Mouse (Mus musculus): ENCODE measurements at regions not wholly inside any gene's neighbourhood (a gene's known extent, or its start where the extent isn't known, plus 50 kb on each side); places are given as distances from the start of the nearest gene placed in this dataset.

DNA sequence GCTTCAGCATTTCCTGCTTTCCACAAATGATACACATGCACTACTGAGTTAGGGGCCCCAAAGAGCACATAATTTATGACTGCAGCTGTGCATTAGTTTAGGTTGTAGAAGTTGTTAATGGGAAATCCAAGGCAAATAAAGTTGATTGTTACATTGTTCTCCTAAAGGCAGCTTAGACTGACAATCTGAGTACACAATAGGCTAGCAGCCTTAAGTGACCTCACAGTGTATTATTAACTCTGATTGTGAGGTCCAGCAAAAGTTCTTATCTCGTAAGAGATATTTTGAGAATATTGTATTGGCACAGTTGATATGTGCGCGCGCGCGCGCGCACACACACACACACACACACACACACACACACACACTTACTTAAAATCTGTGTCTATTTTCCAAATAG lies 70.5 kb upstream of the Yae1d1 start:
- no peak for DNase-seq (ENCODE audit: low spot score)
- H3K9ac ChIP-seq (replicated peaks; ENCODE audit: low read length, poor library complexity, severe bottlenecking), result no peak overlapping the region
- no peak for ATAC-seq (ENCODE audit: low FRiP score)
- no peaks in the 10 kb centered on the region for H3K36me3 ChIP-seq (ENCODE audit: insufficient read depth, low read length)
- no peak for TF ChIP-seq CTCF (IDR thresholded peaks at IDR 0.05)
- 94% methylated on average over 8 of the region's 8 CpGs for WGBS
- H3K4me2 ChIP-seq (ENCODE audit: low read depth, low read length, poor library complexity, severe bottlenecking), result no peak overlapping the region
- H3K4me1 ChIP-seq (ENCODE audit: insufficient read depth, low read length), result no peaks in the 10 kb centered on the region
- H3K27me3 ChIP-seq (ENCODE audit: insufficient read depth, low read length), result no peaks in the 10 kb centered on the region
- H3K4me3 ChIP-seq (ENCODE audit: low read depth, low read length), result no peak overlapping the region
- H3K27ac ChIP-seq (ENCODE audit: low read depth, low read length), result no peak overlapping the region
- H3K9me3 ChIP-seq (ENCODE audit: low read length), result no peaks in the 10 kb centered on the region

DNA sequence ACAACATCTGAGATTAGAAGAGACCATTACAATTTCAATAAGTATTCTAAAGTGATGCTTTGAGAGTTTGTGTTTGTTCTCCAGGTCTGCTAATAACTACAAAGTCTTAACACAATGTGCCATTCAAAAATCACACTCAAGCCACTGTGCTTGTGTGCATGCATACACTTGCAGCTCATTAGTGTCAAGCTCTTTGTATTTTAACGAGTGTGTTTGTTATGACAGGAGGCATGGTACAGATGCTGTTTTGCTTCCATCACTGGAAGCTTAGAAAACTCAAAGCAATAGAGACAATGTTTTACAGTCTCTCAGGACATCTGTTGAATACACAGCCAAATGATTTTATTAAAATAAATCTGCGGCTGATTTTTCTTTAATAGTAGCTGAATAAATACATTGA lies 67.1 kb upstream of the Yae1d1 start:
- DNase-seq (ENCODE audit: low spot score) (no peak), ATAC-seq (ENCODE audit: low FRiP score) (no peak)
- Histone ChIP-seq H3K4me3 (ENCODE audit: low read depth, low read length) (no peak overlapping the region), H3K27ac (ENCODE audit: low read depth, low read length) (no peak overlapping the region), H3K27me3 (ENCODE audit: insufficient read depth, low read length) (no peaks in the 10 kb centered on the region), H3K36me3 (ENCODE audit: insufficient read depth, low read length) (no peaks in the 10 kb centered on the region), H3K9ac (replicated peaks; ENCODE audit: low read length, poor library complexity, severe bottlenecking) (no peak overlapping the region), H3K4me1 (ENCODE audit: insufficient read depth, low read length) (no peaks in the 10 kb centered on the region), H3K4me2 (ENCODE audit: low read depth, low read length, poor library complexity, severe bottlenecking) (no peak overlapping the region), H3K9me3 (ENCODE audit: low read length) (no peaks in the 10 kb centered on the region)
- no peak for TF ChIP-seq CTCF (IDR thresholded peaks at IDR 0.05)
- WGBS, result 69% methylated on average over 2 of the region's 2 CpGs

DNA sequence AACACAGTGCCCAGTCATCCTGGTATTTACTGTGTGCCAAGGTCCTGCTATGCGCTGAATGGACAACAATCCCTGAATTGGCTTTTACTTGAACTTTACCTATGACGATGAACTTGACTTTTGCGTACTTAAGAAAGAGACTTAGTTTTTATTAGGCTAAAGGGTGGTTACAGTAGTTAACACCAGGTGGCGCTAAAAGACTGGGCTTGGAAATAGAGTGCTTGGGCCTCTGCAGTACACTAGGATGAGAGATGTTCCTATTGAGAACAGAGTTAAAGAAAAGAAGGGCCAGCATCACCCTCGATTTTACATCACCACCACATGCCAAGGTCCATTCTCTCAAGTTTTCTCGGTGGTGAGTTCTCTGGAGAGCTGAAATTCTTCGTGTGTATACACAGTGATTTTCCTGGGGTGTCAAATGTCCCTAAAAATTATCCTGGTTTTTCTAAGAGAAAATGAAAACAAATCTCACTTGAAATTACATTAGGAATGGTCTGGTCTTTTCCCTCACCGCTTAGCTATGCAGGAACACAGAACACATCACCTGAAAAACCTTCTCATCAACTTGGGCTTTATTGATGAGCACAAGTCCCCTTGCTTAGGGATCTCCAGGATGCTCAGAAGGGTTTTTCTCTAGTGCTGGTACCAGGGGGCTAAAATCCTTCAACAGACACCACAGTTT lies 64.2 kb upstream of the Yae1d1 start:
- H3K4me3 ChIP-seq (ENCODE audit: low read depth, low read length), result no peak overlapping the region
- no peak overlapping the region for H3K4me2 ChIP-seq (ENCODE audit: low read depth, low read length, poor library complexity, severe bottlenecking)
- ATAC-seq (ENCODE audit: low FRiP score) (peak; percentile 90), DNase-seq (ENCODE audit: low spot score) (peak; percentile 89)
- no peaks in the 10 kb centered on the region for H3K36me3 ChIP-seq (ENCODE audit: insufficient read depth, low read length)
- WGBS, result 30% methylated on average over 8 of the region's 8 CpGs
- TF ChIP-seq CTCF (IDR thresholded peaks at IDR 0.05), result peak; percentile 98
- H3K27ac ChIP-seq (ENCODE audit: low read depth, low read length), result no peak overlapping the region
- H3K4me1 ChIP-seq (ENCODE audit: insufficient read depth, low read length), result no peaks in the 10 kb centered on the region
- no peak overlapping the region for H3K9ac ChIP-seq (replicated peaks; ENCODE audit: low read length, poor library complexity, severe bottlenecking)
- no peaks in the 10 kb centered on the region for H3K27me3 ChIP-seq (ENCODE audit: insufficient read depth, low read length)
- H3K9me3 ChIP-seq (ENCODE audit: low read length), result peaks cover under 1% of the 10 kb centered on the region; the same call in 1 of the 2 replicates

DNA sequence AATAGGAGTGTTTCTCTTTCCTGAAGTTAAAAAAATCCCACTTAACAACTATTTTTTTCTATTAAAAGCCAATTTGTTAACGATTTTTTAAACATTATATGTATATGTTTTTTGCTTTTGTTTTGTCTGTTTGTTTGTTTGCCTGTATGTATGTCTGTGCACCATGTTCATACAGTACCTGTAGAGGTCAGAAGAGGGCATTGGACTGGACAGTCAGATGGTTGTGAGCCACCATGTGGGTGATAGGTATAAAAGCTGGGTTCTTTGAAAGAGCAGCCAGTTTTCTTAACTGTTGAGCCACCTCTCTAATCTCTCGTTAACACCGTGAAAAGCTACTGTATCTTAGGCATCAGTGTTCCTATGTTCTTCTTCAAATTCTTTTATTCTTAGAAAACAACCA lies 63.7 kb upstream of the Yae1d1 start:
- no peaks in the 10 kb centered on the region for H3K36me3 ChIP-seq (ENCODE audit: insufficient read depth, low read length)
- no peak for DNase-seq (ENCODE audit: low spot score)
- H3K4me1 ChIP-seq (ENCODE audit: insufficient read depth, low read length), result no peaks in the 10 kb centered on the region
- no peak overlapping the region for H3K9ac ChIP-seq (replicated peaks; ENCODE audit: low read length, poor library complexity, severe bottlenecking)
- peak; percentile 80 for ATAC-seq (ENCODE audit: low FRiP score)
- H3K27ac ChIP-seq (ENCODE audit: low read depth, low read length), result no peak overlapping the region
- no peaks in the 10 kb centered on the region for H3K27me3 ChIP-seq (ENCODE audit: insufficient read depth, low read length)
- 80% methylated on average over 3 of the region's 3 CpGs for WGBS
- peaks cover 4% of the 10 kb centered on the region; the same call in 1 of the 2 replicates for H3K9me3 ChIP-seq (ENCODE audit: low read length)
- TF ChIP-seq CTCF (IDR thresholded peaks at IDR 0.05), result no peak
- no peak overlapping the region for H3K4me2 ChIP-seq (ENCODE audit: low read depth, low read length, poor library complexity, severe bottlenecking)
- no peak overlapping the region for H3K4me3 ChIP-seq (ENCODE audit: low read depth, low read length)

DNA sequence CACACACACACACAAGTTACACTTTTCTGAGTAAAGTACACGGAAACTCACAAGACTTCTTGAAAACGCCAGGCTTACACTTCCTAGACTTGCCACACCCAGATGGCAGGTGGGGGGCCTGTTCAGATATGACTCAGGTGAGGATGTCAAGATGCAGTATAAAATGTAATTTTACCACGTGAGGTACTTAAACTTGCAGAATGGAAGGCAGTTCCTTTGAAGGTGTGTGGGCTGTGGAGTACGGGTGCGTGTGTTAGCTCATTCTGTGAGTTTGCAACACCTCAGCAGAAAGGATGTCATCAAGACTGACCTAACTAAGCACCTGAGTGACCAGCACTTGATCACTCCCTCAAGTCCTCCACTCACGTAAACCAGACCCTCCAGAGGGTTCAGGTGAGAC lies 50.0 kb upstream of the Yae1d1 start:
- H3K4me1 ChIP-seq (ENCODE audit: insufficient read depth, low read length), result no peaks in the 10 kb centered on the region
- 89% methylated on average over 6 of the region's 6 CpGs for WGBS
- TF ChIP-seq CTCF (IDR thresholded peaks at IDR 0.05), result no peak
- DNase-seq (ENCODE audit: low spot score), result no peak
- H3K27me3 ChIP-seq (ENCODE audit: insufficient read depth, low read length), result no peaks in the 10 kb centered on the region
- H3K4me2 ChIP-seq (ENCODE audit: low read depth, low read length, poor library complexity, severe bottlenecking), result no peak overlapping the region
- H3K9me3 ChIP-seq (ENCODE audit: low read length), result no peaks in the 10 kb centered on the region
- no peak for ATAC-seq (ENCODE audit: low FRiP score)
- H3K9ac ChIP-seq (replicated peaks; ENCODE audit: low read length, poor library complexity, severe bottlenecking), result no peak overlapping the region
- no peaks in the 10 kb centered on the region for H3K36me3 ChIP-seq (ENCODE audit: insufficient read depth, low read length)
- H3K27ac ChIP-seq (ENCODE audit: low read depth, low read length), result no peak overlapping the region
- no peak overlapping the region for H3K4me3 ChIP-seq (ENCODE audit: low read depth, low read length)

Data from midbrain, postnatal 0 days (tissue).